Mouse (Mus musculus): ENCODE results near the gene Notch2.

DNA sequence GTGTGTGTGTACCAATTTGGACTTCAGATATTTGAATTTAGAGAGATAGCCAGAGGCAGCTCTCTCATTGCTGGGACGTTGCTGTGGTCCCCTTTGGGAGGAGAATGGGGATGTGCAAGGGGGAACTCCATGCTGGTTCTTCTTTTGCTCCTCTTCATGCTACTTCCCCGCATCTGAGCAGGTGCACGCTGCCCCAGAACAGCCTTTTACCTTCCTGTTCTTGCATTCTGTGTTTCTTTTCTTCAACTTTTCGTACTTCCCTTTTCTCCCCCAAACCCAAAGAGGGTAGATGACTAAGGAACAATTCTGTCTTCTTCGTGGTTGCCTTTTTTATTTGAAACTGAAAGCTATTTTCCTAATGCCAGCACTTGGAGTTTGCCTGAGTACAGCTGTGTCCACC, 8.0 kb upstream of the Notch2 start:
- TF ChIP-seq CTCF (conservative IDR thresholded peaks at IDR 0.05 in 1 of 2, IDR thresholded peaks at IDR 0.05 in 1 of 2; ENCODE audit: low read depth in 2 of 2, low read length in 2 of 2) (no peak), RCOR1 (conservative IDR thresholded peaks at IDR 0.05; ENCODE audit: low read depth, low read length) (no peak), NRF1 (IDR thresholded peaks at IDR 0.05; ENCODE audit: low read depth, low read length) (no peak), MYC (IDR thresholded peaks at IDR 0.05; ENCODE audit: low read depth, low read length) (no peak), POLR2A (IDR thresholded peaks at IDR 0.05; ENCODE audit: low read depth, low read length) (no peak), BHLHE40 (IDR thresholded peaks at IDR 0.05; ENCODE audit: low read depth, low read length) (no peak)

Measured in CH12.LX (cell line).